Mouse (Mus musculus) mouse trophoblast stem cell (cell line): ENCODE data around the gene Gm17545.

Experiments used
- in situ Hi-C, 2 experiments: fragments of 300-500 bp; cut with MseI, MboI; formaldehyde crosslinking; loops; 2 replicates in 1 of 2; 3 replicates in 1 of 2; pipeline ENCODE4 v1.15.1; 2025

Gene Gm17545

DNA sequence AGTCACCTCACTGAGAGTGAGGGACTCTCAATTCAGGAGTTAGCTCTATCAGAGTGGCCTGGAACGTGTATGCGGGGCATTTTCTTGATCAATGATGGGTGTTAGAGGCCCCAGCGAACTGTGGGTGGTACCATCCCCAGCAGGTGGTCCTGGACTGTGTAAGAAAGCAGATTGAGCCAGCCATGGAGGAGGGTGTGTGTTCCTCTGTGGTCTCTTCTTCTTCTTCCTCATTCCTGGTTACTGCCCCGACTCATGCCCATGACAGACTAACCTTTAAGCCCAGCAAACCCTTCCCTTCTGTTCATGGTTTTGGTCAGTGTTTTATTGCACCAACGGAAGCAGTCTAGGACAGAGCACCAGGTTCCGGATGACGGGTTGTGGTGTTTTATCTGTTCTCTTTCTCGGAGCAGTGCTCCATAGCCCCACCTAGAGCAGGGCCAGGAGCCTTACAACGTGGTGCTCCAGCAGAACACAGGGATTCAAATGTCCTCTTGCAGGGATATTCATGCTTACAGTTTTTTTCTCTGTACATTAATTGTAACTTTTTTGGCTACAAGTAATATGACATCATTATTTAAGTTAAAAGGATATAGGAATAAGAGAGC, 40.2 kb downstream of the Gm17545 start:
- in situ Hi-C loops: no loop called here

DNA sequence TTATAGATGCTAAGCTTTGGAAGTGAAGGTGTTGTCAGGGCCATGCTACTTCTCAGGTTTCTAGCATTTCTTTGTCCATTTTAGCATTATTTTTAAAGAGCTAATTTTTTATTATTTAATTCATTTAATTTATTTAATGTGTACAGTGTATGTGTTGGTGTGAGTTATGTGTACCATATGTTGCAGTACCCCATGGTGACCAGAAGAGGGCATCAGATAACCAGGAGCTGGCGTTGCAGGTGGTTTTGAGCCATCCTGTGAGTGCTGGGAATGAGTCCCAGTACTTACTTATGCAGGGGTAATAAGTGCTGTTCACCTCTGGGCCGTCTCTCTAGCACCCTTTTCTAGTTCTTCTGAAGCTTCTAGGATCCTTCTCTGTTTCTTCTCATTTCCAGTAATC, 41.0 kb downstream of the Gm17545 start:
- in situ Hi-C loops: no loop called here

DNA sequence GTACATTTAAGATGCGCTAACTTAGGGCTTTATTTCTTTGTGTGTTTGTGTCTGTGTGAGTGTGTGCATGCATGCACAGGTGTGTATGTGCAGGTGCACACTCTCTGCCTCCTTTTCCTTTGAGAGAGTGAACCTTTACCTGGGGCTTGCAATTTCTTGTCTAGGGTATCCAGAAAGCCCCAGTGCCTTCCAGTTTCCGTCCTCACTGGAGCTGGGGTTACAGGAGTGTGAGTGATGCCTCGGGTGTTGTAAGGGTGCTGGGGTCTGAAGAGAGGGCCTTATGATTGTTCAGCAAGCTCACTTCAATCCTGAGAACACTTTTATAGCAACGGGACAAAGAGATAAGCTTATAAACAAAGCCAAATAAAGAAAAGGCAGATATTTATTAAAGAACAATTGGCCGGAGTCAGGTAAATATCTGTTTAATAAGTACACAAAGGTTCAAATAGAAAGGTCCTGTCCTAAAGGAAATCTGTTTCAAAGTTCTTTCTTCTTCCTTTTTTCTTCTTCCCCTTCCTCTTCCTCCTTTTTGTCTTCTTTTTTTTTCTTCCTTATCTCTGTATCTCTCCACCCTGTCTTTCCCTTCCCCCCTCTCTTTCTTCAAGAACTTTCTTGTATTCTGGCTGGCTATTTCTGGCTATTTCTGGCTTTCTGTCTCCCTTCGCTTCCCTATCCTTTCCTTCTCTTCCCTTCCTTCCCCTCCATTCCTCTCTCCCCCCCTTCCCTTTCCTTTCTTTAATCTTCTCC, 43.1 kb downstream of the Gm17545 start:
- in situ Hi-C loops: no loop called here

GRCm38 (mm10) chr9:22502972-22503371, 48.9 kb downstream of the Gm17545 start:
- in situ Hi-C loops: no loop called here

DNA sequence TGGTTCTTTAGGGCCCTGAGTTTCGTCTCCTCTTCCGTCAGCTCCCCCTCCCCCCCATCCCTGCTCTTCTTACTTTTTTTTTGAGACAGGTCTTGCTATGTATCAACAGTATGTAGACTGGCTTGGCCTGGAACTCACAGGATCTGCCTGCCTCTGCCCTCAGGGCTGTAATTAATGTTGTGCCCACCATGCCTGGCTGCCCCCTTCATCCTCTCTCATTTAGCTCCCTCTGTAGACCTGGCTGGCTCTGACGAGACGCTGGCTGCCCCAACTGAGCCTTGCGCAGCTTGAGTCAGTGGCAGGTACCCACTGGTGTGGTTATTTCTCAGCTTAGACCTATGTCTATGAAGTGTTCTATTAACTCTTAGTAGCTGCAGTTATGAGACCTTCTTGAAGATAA, 49.5 kb downstream of the Gm17545 start:
- in situ Hi-C loops: no loop called here

- in situ Hi-C loops: no loop called here
Observed at GRCm38 (mm10) chr9:22505574-22505973, 51.5 kb downstream of the Gm17545 start.
